Mouse (Mus musculus) lung, postnatal 10 days (tissue): ENCODE results near the gene Mmp25.
A peak's percentile ranks its signal among the peaks of the same experiment; 100 is the strongest.
"Not testable (repeated sequence)": the region's sequence is repeated elsewhere in the genome, so short reads cannot be mapped to it uniquely, and the experiment has no call there.

Experiments
- DNase-seq: peaks from one replicate; pipeline ENCODE4 v3.0.0; 2021

Mmp25 gene

DNA sequence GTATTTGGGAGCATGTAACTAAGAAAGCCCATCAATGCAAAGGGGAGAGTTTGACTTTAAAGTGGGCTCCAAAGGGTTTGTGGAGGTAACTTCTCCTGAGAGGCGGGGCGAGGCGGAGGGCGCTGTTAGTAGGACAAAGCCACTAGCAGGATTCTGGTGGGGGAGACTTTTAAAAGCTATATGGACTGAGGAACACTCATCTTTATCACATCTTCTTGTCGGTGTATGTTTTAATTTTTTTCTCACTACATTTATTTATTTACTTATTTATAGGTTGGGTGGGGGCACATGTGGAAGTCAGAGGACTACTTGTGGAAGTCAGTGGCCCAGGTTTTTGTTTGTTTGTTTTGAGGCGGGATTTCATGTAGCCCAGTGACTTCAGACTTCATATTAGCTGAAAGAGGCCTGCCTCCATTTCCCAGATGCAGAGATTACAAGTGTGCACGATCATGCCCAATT, 45.4 kb downstream of the Mmp25 start:
- DNase-seq, result no peak

DNA sequence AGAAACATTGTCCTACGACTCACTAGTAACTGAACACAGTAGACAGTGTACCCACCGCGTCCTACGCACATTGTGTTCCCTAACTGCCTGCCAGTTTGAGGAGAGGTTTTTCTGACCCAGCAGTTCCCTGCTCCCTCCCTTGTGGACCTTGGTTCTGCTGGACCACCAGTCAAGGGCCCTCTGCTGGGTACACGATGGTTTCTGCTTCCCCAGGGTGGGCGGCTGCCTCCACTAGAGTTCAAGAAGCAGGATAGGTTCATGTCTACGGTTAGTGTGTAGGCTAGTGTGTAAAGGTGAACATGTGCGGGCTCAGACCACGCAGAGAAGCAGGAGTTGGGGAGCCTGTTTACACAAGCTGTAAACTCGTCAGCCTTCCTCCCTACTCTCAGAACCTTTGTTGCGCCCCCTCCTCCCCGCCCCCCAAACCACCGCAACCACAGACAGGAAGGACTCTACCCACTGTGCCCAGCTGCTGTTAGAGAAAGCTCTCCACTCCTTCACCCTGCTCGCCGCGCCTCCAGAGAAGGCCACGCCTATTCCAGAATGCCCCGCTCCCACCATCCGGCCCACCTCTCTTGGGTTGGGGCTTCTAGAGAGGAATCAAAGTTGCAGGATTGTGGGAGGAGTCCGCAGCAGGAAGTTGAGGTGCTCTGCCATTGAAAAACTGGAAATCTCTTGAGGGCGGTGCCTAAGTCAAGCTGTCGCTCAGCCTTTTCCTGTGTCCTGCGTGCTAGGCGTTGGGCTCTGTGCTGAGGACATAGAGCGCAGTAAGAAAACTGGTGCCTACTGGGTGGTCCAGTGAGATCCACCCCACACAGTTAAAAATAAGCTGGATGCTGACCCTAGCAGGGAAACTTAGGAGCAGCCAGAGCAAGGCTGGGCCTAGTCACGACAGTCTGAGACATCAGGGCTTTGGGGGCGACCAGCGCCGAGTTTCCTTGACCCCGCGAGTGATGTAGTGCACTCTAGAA, 46.2 kb downstream of the Mmp25 start, which contains the start of gene Zfp13:
Gene Zfp13 (minus strand): TSS at position 906 of the 971 bp plus-strand sequence.
- peak; percentile 97 for DNase-seq

DNA sequence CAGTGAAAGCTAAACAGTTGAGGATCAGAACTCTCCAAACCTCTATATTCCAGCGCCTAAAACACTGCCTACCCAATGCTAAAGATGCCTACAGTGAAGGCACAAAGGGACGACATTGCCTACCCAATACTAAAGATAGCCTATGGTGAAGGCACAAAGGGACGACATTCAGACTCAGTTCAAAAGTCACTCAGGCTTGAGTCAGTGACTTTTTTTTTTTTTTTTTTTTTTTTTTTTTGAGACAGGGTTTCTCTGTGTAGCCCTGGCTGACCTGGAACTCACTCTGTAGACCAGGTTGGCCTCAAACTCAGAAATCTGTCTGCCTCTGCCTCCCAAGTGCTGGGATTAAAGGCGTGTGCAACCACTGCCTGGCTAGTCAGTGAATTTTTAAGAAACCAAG, 49.9 kb downstream of the Mmp25 start:
- not testable (repeated sequence) for DNase-seq

DNA sequence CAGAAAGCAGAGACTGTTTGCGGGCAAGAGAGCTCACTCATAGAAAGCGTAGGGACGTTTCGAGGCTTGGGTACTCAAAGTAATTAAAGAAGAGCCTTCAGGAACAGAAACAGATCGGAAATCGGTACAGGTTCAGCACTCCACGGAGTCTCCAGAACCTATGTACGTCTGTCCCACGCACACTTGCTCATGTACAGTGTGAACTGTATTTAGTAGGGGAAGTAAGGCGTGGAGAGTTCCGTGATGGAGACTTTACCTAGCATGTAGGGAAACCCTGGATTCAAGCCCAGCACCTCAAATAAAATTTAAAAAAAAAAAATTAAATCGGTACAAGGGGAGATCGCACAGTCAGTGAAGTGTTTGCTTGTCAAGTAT, 52.2 kb downstream of the Mmp25 start:
- DNase-seq, result no peak

DNA sequence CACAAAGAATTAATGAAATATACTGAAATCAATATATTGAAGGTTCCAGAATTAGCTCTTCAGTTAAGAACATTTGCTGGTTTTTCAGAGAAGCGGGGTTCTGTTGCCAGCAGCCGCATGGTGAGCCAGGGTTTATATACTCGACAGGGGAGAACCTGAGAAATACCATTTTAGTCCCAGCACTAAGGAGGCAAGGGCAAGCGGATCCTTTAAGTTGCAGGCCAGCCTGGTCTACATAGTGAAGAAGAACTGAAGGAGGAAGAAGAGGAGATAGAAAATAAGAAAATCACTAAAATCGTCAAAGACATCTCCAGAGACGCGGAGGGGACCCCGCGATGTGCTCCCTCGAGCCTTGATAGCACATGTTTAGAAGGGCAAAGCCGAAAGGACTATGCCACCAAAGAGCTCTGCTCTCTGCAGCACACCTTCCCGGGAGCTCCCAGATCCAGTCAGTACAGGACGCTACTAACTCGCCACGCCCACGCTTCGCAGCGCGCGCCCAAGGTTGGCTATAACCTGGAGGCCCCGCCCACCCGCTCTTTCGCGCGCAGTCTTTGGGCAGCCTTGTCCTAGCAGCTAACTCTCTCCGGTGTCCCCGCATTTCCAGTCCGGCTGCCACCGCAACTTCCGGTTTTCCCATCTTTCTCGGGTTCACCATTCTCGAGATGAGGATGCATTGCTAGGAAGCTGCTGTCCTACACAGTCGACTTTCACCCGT, 52.7 kb downstream of the Mmp25 start:
- peak; percentile 97 for DNase-seq

DNA sequence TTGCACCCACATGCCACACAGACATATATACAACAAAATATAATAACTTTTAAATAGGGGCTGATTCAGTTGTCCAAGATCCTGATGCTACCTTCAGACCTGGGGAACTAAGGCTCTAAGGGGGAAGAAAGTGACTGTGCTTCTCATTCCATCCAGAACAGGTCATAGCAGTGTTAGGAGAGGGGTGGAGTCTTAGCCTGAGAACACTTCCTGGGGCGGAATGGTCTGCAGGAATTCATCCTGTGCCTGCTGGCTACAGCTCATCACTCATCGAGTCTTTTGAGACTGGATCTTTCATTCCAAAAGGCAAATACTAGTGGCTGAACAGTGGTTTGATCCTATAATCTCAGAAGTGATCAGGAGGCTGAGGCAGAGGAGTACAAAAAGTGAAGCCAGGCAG, 57.8 kb downstream of the Mmp25 start:
- no peak for DNase-seq

DNA sequence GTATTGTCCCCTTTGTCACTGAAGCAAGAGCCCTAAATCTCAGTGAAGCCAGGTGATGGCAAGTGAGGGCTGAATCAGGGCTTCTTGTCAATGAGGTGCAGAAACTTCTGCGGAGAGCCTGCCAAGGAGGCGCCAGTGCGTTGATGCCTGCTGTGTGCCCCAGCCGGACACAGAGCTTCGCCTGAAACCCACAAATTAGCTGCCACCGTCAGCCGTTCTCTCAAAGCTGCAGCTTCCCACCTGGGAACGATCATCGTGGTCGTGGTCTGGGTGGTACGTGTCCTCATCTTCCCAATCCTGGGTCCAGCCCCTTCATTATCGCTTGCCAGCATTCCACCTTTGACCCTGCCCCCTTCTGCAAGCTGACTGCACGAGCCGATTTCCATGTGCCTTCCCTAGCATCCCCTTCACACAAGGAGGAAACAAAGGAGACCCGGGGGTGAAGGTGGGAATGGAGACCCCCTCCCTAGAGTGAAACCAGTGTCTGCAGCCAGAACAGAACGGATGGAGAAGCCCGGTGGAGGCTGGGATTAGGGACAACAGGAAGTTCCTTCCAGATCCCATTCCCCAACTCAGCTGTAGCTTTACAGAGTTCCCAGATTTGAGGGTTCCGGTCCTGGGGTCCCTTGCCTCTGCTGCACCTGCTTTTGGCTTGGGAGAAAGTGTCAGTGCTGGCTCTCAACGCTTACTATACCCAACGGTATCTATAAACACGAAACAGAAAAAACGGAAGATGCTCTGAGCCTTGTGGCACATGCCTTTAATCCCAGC, 59.2 kb downstream of the Mmp25 start:
- peak; percentile 82 for DNase-seq

DNA sequence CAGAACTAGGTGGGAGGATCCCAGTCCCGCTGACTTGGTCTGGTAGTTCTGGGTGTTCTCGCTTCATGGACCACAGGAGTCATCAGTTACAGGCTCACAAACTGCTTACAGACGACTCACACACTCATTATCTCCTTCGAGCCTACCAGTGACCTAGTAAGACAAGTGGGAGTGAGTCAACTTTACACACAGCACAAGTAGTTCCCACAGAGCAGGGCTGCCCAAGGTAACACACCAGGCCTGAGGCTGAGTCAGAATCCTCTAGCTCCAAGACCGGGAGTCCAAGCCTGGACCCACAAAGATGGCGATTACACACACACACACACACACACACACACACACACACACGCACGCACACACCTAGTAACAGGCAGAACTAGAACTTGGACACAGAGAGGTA, 60.3 kb downstream of the Mmp25 start:
- DNase-seq, result no peak
